Mouse (Mus musculus): ENCODE results near the gene Med24. TPM values are rescaled to one million over a fixed set of nuclear protein-coding genes. Genes with fewer than 3 reads are reported as not detected.

Med24 gene
- total RNA-seq, 2 experiments from 2014 or later, result 45.2 to 52.7 TPM

- peak; percentile 6 to 41 for DNase-seq
- intact Hi-C loops (cut with DNase I), result no loop called here
Measured at GRCm38 (mm10) chr11:98766816-98767215, 37.6 kb upstream of the Med24 start.

GRCm38 (mm10) chr11:98766346-98766745 lies 37.1 kb upstream of the Med24 start:
- intact Hi-C loops (cut with DNase I), result no loop called here
- peak; percentile 4 to 42 for DNase-seq

GRCm38 (mm10) chr11:98765421-98766309 lies 36.4 kb upstream of the Med24 start:
- peak; percentile 46 to 73 for DNase-seq
- intact Hi-C loops (cut with DNase I), result loop anchor here (2.0 kb wide), 1 partner anchor 17 kb away; no protein-coding TSS in a partner anchor

GRCm38 (mm10) chr11:98764746-98765145 lies 35.5 kb upstream of the Med24 start:
- no peak for DNase-seq
- intact Hi-C loops (cut with DNase I), result loop anchor here (2.0 kb wide), 1 partner anchor 16 kb away; no protein-coding TSS in a partner anchor

GRCm38 (mm10) chr11:98764091-98764490 lies 34.9 kb upstream of the Med24 start:
- DNase-seq, result peak in 1 of 2 experiments; percentile 4
- intact Hi-C loops (cut with DNase I), result loop anchor here (2.0 kb wide), 1 partner anchor 15 kb away; no protein-coding TSS in a partner anchor

- DNase-seq, result peak in 1 of 2 experiments; percentile 4
- intact Hi-C loops (cut with DNase I), result no loop called here
Measured at GRCm38 (mm10) chr11:98763502-98763861, 34.2 kb upstream of the Med24 start.

GRCm38 (mm10) chr11:98762756-98763501 lies 33.7 kb upstream of the Med24 start:
- peak; percentile 12 to 37 for DNase-seq
- intact Hi-C loops (cut with DNase I), result no loop called here

GRCm38 (mm10) chr11:98761939-98762338 lies 32.7 kb upstream of the Med24 start:
- DNase-seq, result no peak
- intact Hi-C loops (cut with DNase I), result no loop called here

- no peak for DNase-seq
- intact Hi-C loops (cut with DNase I), result no loop called here
Measured at GRCm38 (mm10) chr11:98756711-98757110, 27.5 kb upstream of the Med24 start.

- intact Hi-C loops (cut with DNase I), result no loop called here
- DNase-seq, result no peak
Measured at GRCm38 (mm10) chr11:98755726-98756380, 26.6 kb upstream of the Med24 start.

- peak; percentile 73 to 77 for DNase-seq
- intact Hi-C loops (cut with DNase I), result loop anchor here (1.0 kb wide), 1 partner anchor 12 kb away; no protein-coding TSS in a partner anchor
Measured at GRCm38 (mm10) chr11:98754621-98755181, 25.5 kb upstream of the Med24 start.

- peak; percentile 19 to 46 for DNase-seq
- intact Hi-C loops (cut with DNase I), result loop anchor here (1.0 kb wide), 1 partner anchor 12 kb away; no protein-coding TSS in a partner anchor
Measured at GRCm38 (mm10) chr11:98754151-98754620, 25.0 kb upstream of the Med24 start.

GRCm38 (mm10) chr11:98753264-98753663 lies 24.0 kb upstream of the Med24 start:
- intact Hi-C loops (cut with DNase I), result no loop called here
- DNase-seq, result no peak

GRCm38 (mm10) chr11:98752562-98753140 lies 23.4 kb upstream of the Med24 start:
- intact Hi-C loops (cut with DNase I), result no loop called here
- DNase-seq, result no peak

GRCm38 (mm10) chr11:98751221-98751782 lies 22.1 kb upstream of the Med24 start:
- intact Hi-C loops (cut with DNase I), result no loop called here
- DNase-seq, result peak in 1 of 2 experiments; percentile 42

GRCm38 (mm10) chr11:98750351-98751201 lies 21.3 kb upstream of the Med24 start:
- peak; percentile 62 to 66 for DNase-seq
- intact Hi-C loops (cut with DNase I), result no loop called here

- intact Hi-C loops (cut with DNase I), result loop anchor here (2.0 kb wide), 1 partner anchor 15 kb away; no protein-coding TSS in a partner anchor
- no peak for DNase-seq
Measured at GRCm38 (mm10) chr11:98749716-98750115, 20.5 kb upstream of the Med24 start.

All from heart, postnatal 36 days (tissue).